Mouse (Mus musculus) kidney, embryonic 15.5 days (tissue): ENCODE measurements around the gene Tns4. TPM values are rescaled to one million over a fixed set of nuclear protein-coding genes. Genes with fewer than 3 reads are reported as not detected.
A peak's percentile ranks its signal among the peaks of the same experiment; 100 is the strongest.

ENCODE experiments used
- ATAC-seq: fragments of 200-750 bp; cut with Nextera tagmentation; replicated peaks from 2 replicates; pipeline ENCODE4 v1.8.0; 2017; ENCODE audit warnings: moderate TSS enrichment; ENCODE audit not compliant: low FRiP score
- H3K27ac ChIP-seq: fragments of 300-500 bp; sonication (generic); 2 replicates; pipeline ENCODE4 v1.5.1; 2015; ENCODE audit warnings: mild to moderate bottlenecking, inconsistent platforms
- H3K27me3 ChIP-seq: fragments of 300-500 bp; sonication (generic); 2 replicates; pipeline ENCODE4 v1.6.1; 2015; ENCODE audit warnings: inconsistent platforms
- H3K36me3 ChIP-seq: fragments of 300-500 bp; sonication (generic); 2 replicates; pipeline ENCODE4 v1.6.1; 2015; ENCODE audit warnings: inconsistent platforms
- H3K4me1 ChIP-seq: fragments of 300-500 bp; sonication (generic); 2 replicates; pipeline ENCODE4 v1.6.1; 2015; ENCODE audit warnings: inconsistent platforms
- H3K4me2 ChIP-seq: fragments of 300-500 bp; sonication (generic); 2 replicates; pipeline ENCODE4 v1.6.1; 2015; ENCODE audit warnings: moderate library complexity, mild to moderate bottlenecking, inconsistent platforms
- H3K4me3 ChIP-seq: fragments of 300-500 bp; sonication (generic); replicated peaks from 2 replicates; pipeline ENCODE4 v1.5.1; 2015; ENCODE audit warnings: mild to moderate bottlenecking, inconsistent platforms
- H3K9ac ChIP-seq: fragments of 300-500 bp; sonication (generic); 2 replicates; pipeline ENCODE4 v1.6.1; 2015; ENCODE audit warnings: mild to moderate bottlenecking, inconsistent platforms
- H3K9me3 ChIP-seq: fragments of 300-500 bp; sonication (generic); replicated peaks from 2 replicates; pipeline ENCODE4 v1.6.1; 2016; ENCODE audit warnings: inconsistent platforms
- WGBS: fragments of 180-500 bp; shearing (Covaris S2); methylation state at CpG from one replicate; pipeline ENCODE4 v1.1.7; 2015; ENCODE audit warnings: mixed read lengths; 5-methylcytosine and 5-hydroxymethylcytosine counted together
- polyA plus RNA-seq: library from polyadenylated mRNA; unstranded; fragments of >200 nt; fragmentation: Nextera tagmentation; extraction: Ambion mirVana; gene quantifications from 2 replicates; pipeline ENCODE4 v1.2.1, GENCODE M21; 2015

The Tns4 gene
- polyA plus RNA-seq, 1 experiment from 2014 or later, result 0.29 TPM

DNA sequence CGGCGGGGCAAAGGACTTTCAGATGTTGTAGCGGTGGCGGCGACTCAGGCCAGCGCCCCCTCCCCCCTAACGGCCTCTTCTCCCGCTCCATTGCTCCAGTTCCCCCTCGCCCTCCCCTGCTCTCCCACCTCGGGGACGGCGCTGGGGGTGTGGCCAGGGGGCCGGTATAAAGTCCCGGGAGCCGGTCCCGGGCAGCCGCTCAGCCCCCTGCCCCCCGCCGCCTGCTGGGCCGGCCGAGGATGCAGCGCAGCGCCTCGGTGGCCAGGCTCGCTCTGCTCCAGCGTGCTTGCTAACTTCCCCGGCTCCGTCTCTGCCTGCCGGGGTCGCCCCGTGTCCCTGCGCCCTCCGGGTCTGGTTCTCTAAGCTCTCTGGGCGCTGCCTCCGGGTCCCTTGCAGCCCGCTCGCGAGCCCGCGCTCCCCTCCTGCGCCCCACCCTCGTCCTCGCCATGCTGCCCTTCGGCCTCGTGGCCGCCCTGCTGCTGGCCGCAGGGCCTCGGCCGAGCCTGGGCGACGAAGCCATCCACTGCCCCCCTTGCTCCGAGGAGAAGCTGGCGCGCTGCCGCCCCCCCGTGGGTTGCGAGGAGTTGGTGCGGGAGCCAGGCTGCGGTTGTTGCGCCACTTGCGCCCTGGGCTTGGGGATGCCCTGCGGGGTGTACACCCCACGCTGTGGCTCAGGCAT, 47.9 kb downstream of the Tns4 start, which contains the start of gene Igfbp4:
Gene Igfbp4 (plus strand): TSS at position 194 of the 679 bp plus-strand sequence.
- Histone ChIP-seq H3K4me1 (peaks cover 53% of the 10 kb centered on the region), H3K9me3 (no peaks in the 10 kb centered on the region), H3K36me3 (peaks cover 17% of the 10 kb centered on the region; the same call in 1 of the 2 replicates), H3K27ac (peak within 1 kb of the TSS; percentile 96), H3K4me2 (peak within 1 kb of the TSS; percentile 88), H3K4me3 (peak within 1 kb of the TSS; percentile 71), H3K9ac (peak within 1 kb of the TSS; percentile 89), H3K27me3 (no peaks in the 10 kb centered on the region)
- WGBS, result under 1% methylated on average over 63 of the region's 63 CpGs
- peak; percentile 83 for ATAC-seq

DNA sequence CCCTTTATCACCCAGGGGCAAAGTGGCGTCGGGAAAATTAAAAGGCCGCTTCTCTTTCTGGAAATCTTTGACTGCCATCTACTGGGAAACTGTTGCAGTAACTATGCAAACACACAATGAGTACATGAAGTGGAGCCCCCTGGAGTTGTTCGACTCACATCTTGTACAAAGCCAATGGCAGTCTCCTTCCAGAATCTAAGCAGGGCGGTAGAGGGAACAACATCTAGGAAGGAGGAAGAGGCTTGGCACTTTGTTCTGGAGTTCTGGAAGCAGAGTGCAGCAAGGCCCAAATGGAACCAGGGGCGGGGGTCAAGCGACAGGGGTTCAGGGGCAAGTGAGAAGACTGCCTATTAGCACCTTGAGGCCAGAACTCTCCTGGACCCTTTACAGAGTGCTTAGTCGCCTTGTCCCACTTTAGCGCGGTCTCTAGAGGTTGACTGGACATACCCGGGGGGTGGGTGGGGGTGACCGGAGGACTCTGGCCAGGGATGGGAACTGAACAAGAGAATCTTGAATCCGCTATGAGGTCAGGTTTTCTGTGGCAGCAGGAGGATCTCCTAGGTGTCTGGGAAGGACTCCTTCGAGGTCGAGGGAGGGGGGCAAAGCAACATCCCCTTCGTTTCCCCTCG, 48.6 kb downstream of the Tns4 start:
- Histone ChIP-seq H3K4me1 (peaks cover 46% of the 10 kb centered on the region), H3K27ac (peak overlapping the region; percentile 96), H3K9ac (peak overlapping the region; percentile 89), H3K9me3 (no peaks in the 10 kb centered on the region), H3K36me3 (peaks cover 14% of the 10 kb centered on the region; the same call in 1 of the 2 replicates), H3K4me2 (peak overlapping the region; percentile 88), H3K27me3 (no peaks in the 10 kb centered on the region), H3K4me3 (peak overlapping the region; percentile 71)
- 2% methylated on average over 17 of the region's 17 CpGs for WGBS
- ATAC-seq, result peak; percentile 38

DNA sequence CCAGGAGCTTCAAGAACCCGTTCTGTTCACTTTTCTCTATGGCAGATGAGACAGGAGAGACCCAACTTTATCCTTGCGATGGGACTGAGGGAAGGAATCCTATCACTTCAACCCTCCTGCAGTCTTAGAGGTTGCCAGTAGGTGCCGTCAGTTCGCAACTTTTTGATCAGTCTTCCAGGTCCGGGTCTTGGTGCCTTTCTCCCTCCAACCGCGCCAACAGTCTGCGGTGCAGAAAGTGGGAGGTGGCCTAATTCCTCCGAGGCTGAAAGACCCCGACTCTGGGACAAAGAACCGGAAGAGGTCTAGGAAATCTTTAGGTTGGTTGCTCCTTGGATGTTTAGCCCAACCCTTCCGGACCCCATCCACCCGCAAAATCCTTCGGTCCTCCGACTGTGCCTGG, 49.3 kb downstream of the Tns4 start:
- no peaks in the 10 kb centered on the region for H3K27me3 ChIP-seq
- H3K9me3 ChIP-seq, result no peaks in the 10 kb centered on the region
- peaks cover 39% of the 10 kb centered on the region for H3K4me1 ChIP-seq
- peak overlapping the region; percentile 96 for H3K27ac ChIP-seq
- H3K4me3 ChIP-seq, result peak overlapping the region; percentile 71
- H3K9ac ChIP-seq, result peak overlapping the region; percentile 89
- under 1% methylated on average over 15 of the region's 15 CpGs for WGBS
- peak; percentile 69 for ATAC-seq
- peaks cover 7% of the 10 kb centered on the region; the same call in 1 of the 2 replicates for H3K36me3 ChIP-seq
- H3K4me2 ChIP-seq, result peak overlapping the region; percentile 88

DNA sequence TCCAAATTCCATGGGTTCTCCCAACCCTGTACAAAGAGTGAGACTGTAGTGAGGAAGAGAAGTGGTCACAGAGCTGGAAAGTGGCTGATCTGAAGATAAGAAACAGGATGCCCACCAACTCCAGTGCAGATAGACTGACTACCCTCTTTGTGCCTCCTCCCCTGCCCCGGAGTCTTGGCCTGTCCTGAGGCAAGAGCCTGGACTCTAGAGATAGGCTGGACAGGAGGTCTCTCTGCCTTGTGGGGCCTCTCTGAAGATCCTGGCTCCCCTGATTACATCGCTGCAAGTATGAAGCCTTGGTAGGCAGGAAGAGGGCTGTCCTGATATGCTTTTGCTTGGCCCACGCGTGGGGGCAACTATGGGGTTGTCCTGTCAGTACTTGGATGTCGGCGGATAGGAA, 52.9 kb downstream of the Tns4 start:
- WGBS, result 65% methylated on average over 6 of the region's 6 CpGs
- Histone ChIP-seq H3K4me1 (peaks cover 7% of the 10 kb centered on the region), H3K4me2 (no peak overlapping the region), H3K9me3 (no peaks in the 10 kb centered on the region), H3K27me3 (no peaks in the 10 kb centered on the region), H3K36me3 (no peaks in the 10 kb centered on the region), H3K9ac (no peak overlapping the region), H3K4me3 (no peak overlapping the region), H3K27ac (no peak overlapping the region)
- ATAC-seq, result no peak

DNA sequence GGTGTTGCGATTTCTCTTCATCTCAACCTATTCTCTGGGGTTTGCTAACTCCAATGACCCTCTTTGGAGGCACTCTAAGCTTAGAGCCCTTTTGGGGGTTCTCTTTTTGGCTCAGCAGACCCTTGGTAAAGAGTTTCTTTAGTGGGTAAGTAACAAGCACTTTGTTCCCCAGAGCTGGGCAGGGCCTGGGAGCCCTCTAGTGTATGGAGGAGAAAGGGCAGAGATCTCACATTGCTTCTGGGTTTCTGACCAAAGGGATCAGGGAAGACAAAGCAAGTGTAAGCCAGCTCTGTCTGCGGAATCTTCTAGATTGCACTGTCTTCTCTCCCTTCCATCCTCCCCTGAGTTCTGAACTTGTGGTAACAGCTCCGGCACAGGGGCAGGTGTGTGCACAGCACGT, 53.8 kb downstream of the Tns4 start:
- ATAC-seq, result no peak
- 76% methylated on average over 4 of the region's 4 CpGs for WGBS
- Histone ChIP-seq H3K9me3 (no peaks in the 10 kb centered on the region), H3K27me3 (no peaks in the 10 kb centered on the region), H3K27ac (no peak overlapping the region), H3K4me2 (no peak overlapping the region), H3K36me3 (no peaks in the 10 kb centered on the region), H3K4me1 (peaks cover 5% of the 10 kb centered on the region), H3K4me3 (no peak overlapping the region), H3K9ac (no peak overlapping the region)

DNA sequence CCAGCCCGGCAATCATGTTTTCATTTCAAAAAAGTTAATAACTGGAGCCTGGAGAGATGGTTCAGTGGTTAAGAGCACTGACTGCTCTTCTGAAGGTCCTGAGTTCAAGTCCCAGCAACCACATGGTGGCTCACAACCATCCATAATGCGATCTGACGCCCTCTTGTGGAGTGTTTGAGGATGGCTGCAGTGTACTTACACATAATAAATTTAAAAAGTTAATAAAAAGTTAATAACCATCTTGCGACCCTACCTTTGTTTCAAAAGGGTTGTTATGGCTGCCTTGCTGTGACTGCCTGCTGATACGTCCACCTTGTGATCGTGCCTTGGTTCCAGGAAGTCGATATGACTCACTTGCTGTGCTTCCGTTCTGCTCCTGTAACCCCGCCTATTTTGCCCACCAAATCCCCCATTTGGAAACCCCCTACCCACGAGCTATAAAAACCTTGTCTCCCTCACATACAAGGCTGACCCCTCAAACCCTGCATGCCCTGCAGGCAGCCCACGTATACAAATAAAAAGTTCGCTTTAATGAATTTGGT, 62.1 kb downstream of the Tns4 start:
- Histone ChIP-seq H3K4me2 (no peak overlapping the region), H3K9me3 (no peaks in the 10 kb centered on the region), H3K27ac (no peak overlapping the region), H3K36me3 (peaks cover 2% of the 10 kb centered on the region), H3K4me3 (no peak overlapping the region), H3K27me3 (no peaks in the 10 kb centered on the region), H3K4me1 (peaks cover 24% of the 10 kb centered on the region), H3K9ac (no peak overlapping the region)
- ATAC-seq, result no peak
- 79% methylated on average over 12 of the region's 12 CpGs for WGBS

DNA sequence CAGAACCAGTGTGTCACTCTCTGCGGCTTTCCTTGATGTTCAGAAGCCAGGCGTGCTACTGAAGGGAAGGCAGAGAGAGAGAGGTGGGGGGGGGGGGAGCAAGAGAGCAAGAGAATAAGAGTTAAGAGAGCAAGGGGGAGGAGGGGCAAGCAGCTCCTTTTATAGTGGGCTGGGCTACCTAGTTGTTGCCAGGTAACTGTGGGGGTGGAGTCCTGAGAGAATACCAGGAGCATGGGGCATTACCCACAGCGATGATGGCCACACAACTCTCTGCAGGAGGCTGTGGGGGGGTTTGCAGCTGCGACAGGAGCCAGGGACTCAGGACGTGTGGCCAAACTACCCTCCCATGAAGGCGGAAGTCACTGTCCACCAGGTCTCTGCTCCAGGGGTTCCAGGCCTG, 63.2 kb downstream of the Tns4 start:
- H3K36me3 ChIP-seq, result peaks cover 13% of the 10 kb centered on the region
- no peaks in the 10 kb centered on the region for H3K9me3 ChIP-seq
- no peak overlapping the region for H3K4me3 ChIP-seq
- H3K27ac ChIP-seq, result no peak overlapping the region
- 86% methylated on average over 6 of the region's 6 CpGs for WGBS
- H3K4me1 ChIP-seq, result peaks cover 27% of the 10 kb centered on the region
- H3K9ac ChIP-seq, result no peak overlapping the region
- H3K4me2 ChIP-seq, result no peak overlapping the region
- no peaks in the 10 kb centered on the region for H3K27me3 ChIP-seq
- no peak for ATAC-seq

DNA sequence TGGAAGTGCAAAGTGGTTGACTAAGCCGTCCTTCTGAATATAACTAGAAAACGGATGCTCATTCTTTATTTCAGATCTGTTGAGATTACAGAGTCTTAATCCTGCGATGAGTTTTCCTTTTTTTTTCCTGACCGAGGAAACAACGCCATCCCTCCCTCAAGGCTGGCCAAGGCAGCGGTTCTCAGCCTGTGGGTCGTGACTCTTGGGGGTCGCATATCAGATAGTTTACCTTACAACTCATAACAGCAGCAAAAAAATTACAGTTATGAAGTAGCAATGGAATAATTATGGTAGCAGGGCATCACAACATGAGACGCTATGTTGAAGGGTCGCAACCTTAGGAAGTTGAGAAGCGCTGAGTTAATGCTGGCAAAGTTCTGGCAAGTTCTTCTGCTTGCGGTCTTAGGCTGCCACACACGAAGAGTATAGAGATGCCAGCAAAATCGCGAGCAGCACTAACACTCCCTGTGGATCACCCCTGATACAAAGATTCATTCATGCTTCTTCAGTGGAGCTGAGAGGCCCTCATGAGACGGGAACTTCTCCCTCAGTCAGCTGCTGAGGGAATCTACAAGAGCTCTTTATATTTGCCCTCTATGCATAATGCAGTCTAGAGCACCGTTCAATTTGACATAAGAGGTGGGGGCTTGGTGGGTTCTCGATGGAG, 64.5 kb downstream of the Tns4 start:
- peak overlapping the region; percentile 33; the same call in 1 of the 2 replicates for H3K9ac ChIP-seq
- ATAC-seq, result no peak
- 48% methylated on average over 18 of the region's 18 CpGs for WGBS
- peak overlapping the region; percentile 77 for H3K27ac ChIP-seq
- H3K9me3 ChIP-seq, result no peaks in the 10 kb centered on the region
- no peaks in the 10 kb centered on the region for H3K27me3 ChIP-seq
- peak overlapping the region; percentile 59 for H3K4me2 ChIP-seq
- peaks cover 26% of the 10 kb centered on the region for H3K36me3 ChIP-seq
- H3K4me1 ChIP-seq, result peaks cover 29% of the 10 kb centered on the region
- H3K4me3 ChIP-seq, result peak overlapping the region; percentile 91

DNA sequence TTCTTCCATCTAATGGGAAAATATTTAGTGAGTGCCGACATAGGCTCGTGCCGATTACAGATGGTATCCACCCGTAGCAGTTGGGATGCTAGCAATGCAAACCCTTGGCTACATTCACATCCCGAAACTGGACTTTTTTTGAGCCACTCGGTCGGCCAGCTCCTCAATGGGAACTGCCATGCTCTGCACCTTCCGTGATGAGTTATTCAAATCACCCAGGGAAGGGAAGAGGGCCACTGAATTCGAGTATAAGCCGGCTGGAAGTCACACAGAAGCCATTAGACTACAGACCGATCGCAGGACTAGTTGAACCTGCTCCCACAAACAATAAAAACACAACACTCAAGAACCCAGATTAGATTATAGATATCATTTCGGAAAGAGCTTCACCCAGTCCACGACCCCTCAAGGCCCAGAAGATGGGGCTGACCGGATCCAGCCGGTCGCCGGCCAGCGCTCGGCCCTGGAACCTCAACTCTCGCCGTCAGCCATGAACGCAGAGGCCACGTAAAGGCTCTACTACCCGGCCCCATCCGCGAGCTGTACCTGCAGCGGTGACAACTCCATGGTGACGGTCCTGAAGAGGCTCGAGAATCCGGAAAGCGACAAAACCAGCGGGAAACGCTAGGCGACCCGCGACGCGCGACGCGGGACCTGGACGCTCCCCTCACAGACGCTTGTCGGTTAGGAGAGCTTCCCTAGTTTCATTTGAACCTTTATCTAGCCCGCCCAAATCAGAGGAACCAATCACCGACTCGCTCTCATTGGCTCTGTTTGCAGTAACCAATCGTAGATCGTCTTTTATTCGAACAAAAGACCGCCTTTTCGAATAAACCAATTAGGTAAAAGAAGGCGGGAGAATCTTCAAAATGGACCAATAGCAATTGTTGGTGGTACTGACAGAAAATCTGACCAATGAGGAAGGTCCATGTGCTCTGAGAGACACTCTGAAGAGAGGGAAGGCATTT, 65.3 kb downstream of the Tns4 start, which contains the start of gene Top2a:
Gene Top2a (minus strand): TSS at position 690 of the 968 bp plus-strand sequence.
- H3K27me3 ChIP-seq, result no peaks in the 10 kb centered on the region
- peak within 1 kb of the TSS; percentile 91 for H3K4me3 ChIP-seq
- under 1% methylated on average over 54 of the region's 54 CpGs for WGBS
- peaks cover 34% of the 10 kb centered on the region for H3K36me3 ChIP-seq
- H3K4me1 ChIP-seq, result peaks cover 29% of the 10 kb centered on the region
- H3K4me2 ChIP-seq, result peak within 1 kb of the TSS; percentile 65
- H3K9ac ChIP-seq, result peak within 1 kb of the TSS; percentile 83
- peak within 1 kb of the TSS; percentile 77 for H3K27ac ChIP-seq
- no peaks in the 10 kb centered on the region for H3K9me3 ChIP-seq
- ATAC-seq, result peak; percentile 95

DNA sequence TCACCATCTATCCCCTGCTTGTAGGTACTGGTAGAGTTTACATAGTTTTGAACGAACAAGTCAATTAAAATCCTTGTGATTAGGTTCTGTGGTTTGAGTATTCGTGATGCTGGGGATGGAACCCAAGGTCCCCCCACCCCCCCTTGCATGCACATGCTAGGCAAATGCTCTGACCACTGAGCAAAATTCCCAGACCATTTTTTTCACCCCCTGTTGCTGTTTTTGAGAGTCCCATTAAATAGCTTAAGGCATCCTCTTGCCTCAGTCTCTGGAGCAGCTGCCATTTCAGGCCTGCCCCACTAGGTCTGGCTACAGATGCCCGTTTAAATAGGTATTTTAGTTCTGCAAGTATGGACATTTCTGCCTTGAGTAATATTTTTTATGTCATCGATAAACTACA, 66.0 kb downstream of the Tns4 start:
- WGBS, result 6% methylated on average over 4 of the region's 4 CpGs
- Histone ChIP-seq H3K4me2 (peak overlapping the region; percentile 65), H3K27me3 (no peaks in the 10 kb centered on the region), H3K4me3 (peak overlapping the region; percentile 91), H3K36me3 (peaks cover 41% of the 10 kb centered on the region), H3K4me1 (peaks cover 29% of the 10 kb centered on the region), H3K9ac (peak overlapping the region; percentile 83), H3K27ac (peak overlapping the region; percentile 76; the same call in 1 of the 2 replicates), H3K9me3 (no peaks in the 10 kb centered on the region)
- no peak for ATAC-seq

DNA sequence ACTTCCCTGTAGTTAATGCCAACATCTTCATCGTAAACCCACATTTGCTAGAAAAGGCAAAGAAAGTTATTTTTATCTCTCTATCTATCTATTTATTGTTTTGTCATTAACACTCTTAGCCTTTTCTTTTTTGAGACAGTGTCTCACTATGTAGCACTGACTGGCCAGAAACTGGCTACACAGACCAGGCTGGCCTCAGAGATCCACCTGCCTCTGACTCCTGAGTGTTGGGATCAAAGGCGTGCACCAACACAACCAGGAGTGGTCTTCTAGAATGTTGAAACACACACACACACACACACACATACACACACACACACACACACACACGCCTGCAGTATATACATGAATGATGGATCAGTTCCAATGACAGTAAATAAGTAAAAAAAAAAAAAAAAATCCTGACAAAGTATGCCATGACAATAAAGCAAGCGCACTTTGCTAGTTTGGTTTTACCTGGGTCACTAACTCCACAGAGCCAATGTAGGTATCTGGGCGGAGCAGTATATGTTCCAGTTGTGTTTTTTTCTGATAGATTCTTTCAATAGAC, 66.6 kb downstream of the Tns4 start:
- 74% methylated on average over 5 of the region's 5 CpGs for WGBS
- Histone ChIP-seq H3K4me1 (peaks cover 29% of the 10 kb centered on the region), H3K4me3 (peak overlapping the region; percentile 91), H3K36me3 (peaks cover 47% of the 10 kb centered on the region), H3K4me2 (peak overlapping the region; percentile 65), H3K27ac (no peak overlapping the region), H3K27me3 (no peaks in the 10 kb centered on the region), H3K9me3 (no peaks in the 10 kb centered on the region), H3K9ac (peak overlapping the region; percentile 83; the same call in 1 of the 2 replicates)
- no peak for ATAC-seq
